Mouse (Mus musculus): ENCODE results near the gene Padi3.

The Padi3 gene

GRCm38 (mm10) chr4:140810458-140811260, at the start of gene Padi3:
Padi3 (minus strand) TSS chr4:140810648.
- no peak for DNase-seq (ENCODE audit: extremely low read depth, low read depth, low spot score)

- DNase-seq (ENCODE audit: extremely low read depth, low read depth, low spot score) = no peak
Measured at GRCm38 (mm10) chr4:140859291-140859690, 48.8 kb upstream of the Padi3 start.

DNA sequence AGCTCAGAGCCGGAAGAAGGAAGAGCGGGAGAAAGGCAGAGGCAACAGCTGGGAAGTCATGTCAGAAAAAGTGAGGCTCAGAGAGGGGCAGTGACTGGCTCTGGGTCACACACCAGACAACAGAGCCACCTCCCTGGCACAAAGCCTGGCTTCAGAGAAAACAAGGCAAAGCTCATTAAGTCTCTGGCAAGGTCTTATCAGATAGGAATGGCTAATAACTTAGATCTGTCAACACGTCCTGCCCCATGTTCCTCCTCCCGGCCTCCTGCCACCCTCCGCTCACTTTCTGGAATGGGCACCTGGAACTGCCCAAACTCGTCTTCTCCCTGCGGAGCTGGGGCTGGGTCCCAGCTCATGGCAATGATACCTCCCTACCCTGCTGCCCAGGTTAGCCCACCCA, 47.4 kb upstream of the Padi3 start:
- peak; percentile 68 for DNase-seq (ENCODE audit: extremely low read depth, low read depth, low spot score)

GRCm38 (mm10) chr4:140857041-140857440, 46.6 kb upstream of the Padi3 start:
- no peak for DNase-seq (ENCODE audit: extremely low read depth, low read depth, low spot score)

GRCm38 (mm10) chr4:140855151-140855550, 44.7 kb upstream of the Padi3 start:
- DNase-seq (ENCODE audit: extremely low read depth, low read depth, low spot score) = no peak

- no peak for DNase-seq (ENCODE audit: extremely low read depth, low read depth, low spot score)
Measured at GRCm38 (mm10) chr4:140854455-140854864, 44.0 kb upstream of the Padi3 start.

DNA sequence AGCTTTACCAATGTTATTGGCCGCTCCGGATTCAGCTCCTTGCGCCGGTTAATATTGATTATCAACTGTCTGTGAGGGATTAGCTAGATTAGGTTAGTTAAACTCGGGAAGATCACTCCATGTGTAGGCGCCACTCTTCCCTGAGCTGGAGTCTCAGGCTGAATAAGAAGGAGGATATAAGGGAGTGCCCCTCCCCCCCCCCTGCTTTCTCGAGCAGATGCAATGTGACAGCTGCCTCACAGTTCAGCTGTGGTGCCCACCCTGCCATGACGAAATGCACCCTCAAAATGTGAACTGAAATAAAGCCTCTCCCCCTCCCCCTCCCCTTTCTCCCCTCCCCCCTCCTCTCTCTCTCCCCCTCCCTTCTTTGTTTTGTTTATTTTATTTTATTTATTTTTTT, 43.2 kb upstream of the Padi3 start:
- no peak for DNase-seq (ENCODE audit: extremely low read depth, low read depth, low spot score)

DNA sequence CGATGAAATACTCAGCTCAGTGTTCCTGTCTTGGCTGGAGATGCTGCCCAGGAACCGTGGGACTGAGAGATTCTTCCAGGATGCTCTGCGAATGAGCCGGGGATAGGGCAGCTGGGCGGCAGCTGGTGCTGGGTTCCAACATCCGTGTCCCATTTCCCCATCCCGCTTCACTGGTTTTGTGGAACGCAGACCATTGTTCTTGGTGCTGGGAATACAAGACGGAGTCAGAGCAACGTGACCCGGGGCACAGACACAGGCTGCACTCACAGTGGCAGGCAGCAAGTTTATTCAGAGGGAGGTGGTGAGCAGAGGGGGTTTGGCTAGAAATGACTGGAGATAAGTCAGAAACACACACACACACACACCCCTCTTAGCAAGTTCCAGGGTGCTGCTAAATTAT, 38.9 kb upstream of the Padi3 start:
- no peak for DNase-seq (ENCODE audit: extremely low read depth, low read depth, low spot score)

DNA sequence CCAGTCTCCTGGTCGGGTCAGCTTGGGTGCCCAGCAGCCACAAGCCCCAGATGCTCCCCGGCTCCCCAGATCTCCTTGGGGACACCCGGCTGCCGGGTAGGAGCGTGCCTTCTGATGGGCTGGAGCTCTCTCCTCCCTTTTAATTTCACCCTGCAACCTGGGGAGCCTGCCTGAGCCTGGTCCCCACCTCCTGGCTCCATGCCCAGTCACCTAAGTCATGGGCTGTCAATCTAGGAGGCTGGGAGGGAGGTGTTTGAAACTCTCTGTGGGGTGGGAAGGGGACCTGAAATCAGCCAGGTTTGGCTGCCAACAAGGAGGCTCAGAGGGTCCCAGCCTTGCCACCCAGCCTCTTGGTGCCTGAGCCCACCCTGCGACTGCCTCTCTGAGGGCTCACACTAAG, 35.2 kb upstream of the Padi3 start, which contains the start of gene Padi1:
Gene Padi1, minus strand, starts transcription at position 113 of the 400 bp plus-strand sequence.
- DNase-seq (ENCODE audit: extremely low read depth, low read depth, low spot score) = no peak

- no peak for DNase-seq (ENCODE audit: extremely low read depth, low read depth, low spot score)
Measured at GRCm38 (mm10) chr4:140844991-140845390, 34.5 kb upstream of the Padi3 start.

- no peak for DNase-seq (ENCODE audit: extremely low read depth, low read depth, low spot score)
Measured at GRCm38 (mm10) chr4:140843670-140844280, 33.3 kb upstream of the Padi3 start.

- DNase-seq (ENCODE audit: extremely low read depth, low read depth, low spot score) = no peak
Measured at GRCm38 (mm10) chr4:140842909-140843308, 32.5 kb upstream of the Padi3 start.

GRCm38 (mm10) chr4:140837879-140838278, 27.4 kb upstream of the Padi3 start:
- DNase-seq (ENCODE audit: extremely low read depth, low read depth, low spot score) = no peak

DNA sequence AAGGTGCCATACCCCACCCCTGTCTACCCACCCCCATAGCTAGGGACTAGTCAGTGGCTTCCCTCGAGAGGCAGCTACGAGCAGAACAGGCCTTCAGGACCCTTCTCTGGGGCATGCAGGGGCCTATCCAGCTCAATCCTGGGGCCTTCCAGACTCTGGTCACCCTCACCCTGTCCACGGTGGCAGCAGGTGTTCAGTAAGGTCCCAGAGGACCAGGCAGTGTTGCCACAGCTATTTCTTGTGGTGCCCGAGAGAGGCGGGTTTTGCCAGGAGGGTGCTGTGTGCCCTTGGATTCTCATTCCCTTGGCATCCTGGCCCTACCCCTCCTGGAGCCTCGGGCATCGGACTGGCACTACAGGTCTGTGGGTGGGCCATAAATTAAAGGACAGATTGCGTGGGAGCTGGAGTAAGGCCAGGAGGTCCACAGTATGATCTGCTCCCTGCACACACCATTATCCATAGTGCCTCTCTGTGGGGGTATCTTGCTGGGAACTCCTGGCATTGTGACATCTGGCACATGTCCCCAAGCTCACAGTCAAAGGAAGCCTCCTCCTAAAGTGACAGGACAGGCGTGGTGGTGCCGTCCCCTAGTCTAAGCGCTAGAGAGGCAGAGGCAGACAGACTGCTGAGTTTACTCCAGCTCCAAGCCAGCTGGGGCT, 25.9 kb upstream of the Padi3 start:
- DNase-seq (ENCODE audit: extremely low read depth, low read depth, low spot score) = peak; percentile 71

- no peak for DNase-seq (ENCODE audit: extremely low read depth, low read depth, low spot score)
Measured at GRCm38 (mm10) chr4:140835682-140836081, 25.2 kb upstream of the Padi3 start.

GRCm38 (mm10) chr4:140834327-140834934, 24.0 kb upstream of the Padi3 start:
- no peak for DNase-seq (ENCODE audit: extremely low read depth, low read depth, low spot score)

- no peak for DNase-seq (ENCODE audit: extremely low read depth, low read depth, low spot score)
Measured at GRCm38 (mm10) chr4:140832821-140833220, 22.4 kb upstream of the Padi3 start.

- no peak for DNase-seq (ENCODE audit: extremely low read depth, low read depth, low spot score)
Measured at GRCm38 (mm10) chr4:140831808-140832207, 21.4 kb upstream of the Padi3 start.

DNA sequence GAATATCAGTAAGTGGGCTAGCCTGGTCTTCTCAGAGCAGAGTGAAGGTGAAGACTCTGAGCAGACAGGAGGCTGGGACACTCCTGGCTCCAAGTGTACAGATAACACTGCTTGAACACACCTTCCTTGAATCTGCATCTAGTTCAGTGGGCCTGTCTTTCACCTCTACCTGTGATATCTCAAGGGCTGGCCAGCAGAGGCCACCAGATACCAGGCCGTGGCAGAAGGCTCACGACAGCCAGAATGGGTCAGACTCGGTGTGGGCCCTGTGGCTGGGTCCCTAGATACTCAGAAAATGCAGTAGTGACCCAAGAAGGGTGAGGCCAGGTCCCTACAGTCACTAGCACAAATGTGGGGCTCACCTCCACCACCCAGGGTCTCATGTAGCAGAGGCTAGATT, 16.8 kb upstream of the Padi3 start:
- DNase-seq (ENCODE audit: extremely low read depth, low read depth, low spot score) = no peak

DNA sequence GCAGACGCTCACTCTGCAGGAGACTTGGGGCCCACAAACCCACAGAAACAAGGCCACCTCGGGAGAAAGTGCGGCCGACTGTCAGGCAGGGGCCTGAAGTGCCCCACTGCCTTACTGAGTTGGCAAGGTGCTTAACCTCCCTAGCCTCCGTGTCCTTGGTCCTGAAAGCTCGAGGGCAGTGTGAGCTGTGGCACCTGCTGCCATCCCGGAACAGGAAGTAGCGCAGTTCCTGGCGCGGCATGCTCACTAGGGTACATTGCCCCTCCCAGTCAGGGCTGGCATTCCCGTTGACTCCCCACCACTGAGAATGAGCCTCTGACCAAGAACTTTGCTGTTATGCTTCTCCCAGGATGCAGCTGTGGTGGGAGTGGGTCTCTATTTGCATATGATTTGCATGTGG, 15.5 kb upstream of the Padi3 start:
- DNase-seq (ENCODE audit: extremely low read depth, low read depth, low spot score) = no peak

DNA sequence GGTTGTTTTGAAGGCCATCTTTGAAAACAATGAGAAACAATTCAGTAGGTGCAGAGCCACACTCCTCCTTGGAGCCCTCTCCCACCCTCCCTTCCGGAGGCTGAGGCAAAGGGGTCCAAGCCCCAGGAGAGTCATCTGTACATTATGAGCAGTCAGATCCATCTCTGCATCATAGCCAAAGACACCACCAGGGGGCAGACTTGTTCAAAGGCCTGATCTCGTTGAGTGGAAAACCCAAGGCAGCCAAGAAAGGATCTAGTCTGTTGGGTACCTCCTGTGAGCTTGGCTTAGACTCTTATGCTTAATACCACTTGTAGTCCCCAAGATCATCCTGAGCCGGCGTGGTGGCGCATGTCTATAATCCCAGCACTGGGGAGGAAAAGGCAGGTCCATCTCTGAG, 11.5 kb upstream of the Padi3 start:
- DNase-seq (ENCODE audit: extremely low read depth, low read depth, low spot score) = no peak

- DNase-seq (ENCODE audit: extremely low read depth, low read depth, low spot score) = no peak
Measured at GRCm38 (mm10) chr4:140817413-140817812, 7.0 kb upstream of the Padi3 start.
